Mouse (Mus musculus): ENCODE measurements around the gene Prss40. TPM values are rescaled to one million over a fixed set of nuclear protein-coding genes. Genes with fewer than 3 reads are reported as not detected.
"Not testable (repeated sequence)": the region's sequence is repeated elsewhere in the genome, so short reads cannot be mapped to it uniquely, and the experiment has no call there.

The Prss40 gene
- polyA plus RNA-seq, 1 experiment: not detected

DNA sequence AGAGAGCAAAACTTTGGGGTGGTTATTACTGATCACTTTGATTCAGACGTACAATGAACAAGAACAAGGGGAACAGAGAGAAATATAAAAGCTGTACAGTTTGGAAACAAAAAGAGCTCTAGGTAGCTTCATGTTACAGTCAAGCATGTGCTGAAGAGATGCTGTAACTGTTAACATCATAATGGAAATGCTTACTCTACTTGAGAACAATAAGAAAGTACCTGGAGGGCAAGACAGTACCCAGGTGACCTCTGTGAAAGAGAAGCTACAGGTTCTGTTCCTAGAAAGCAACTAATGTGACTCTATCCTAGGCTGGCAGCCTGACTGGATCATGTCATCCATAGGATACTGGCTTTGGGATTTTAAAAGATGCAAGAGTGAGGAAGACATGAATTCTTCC lies 13.7 kb downstream of the Prss40 start:
- Histone ChIP-seq H3K9ac (ENCODE audit: low read depth, poor library complexity, severe bottlenecking) (no peak overlapping the region), H3K36me3 (ENCODE audit: control insufficient read depth, insufficient read depth, low read length, poor library complexity, severe bottlenecking) (no peaks in the 10 kb centered on the region), H3K4me1 (ENCODE audit: control insufficient read depth, insufficient read depth, low read length) (peaks cover 1% of the 10 kb centered on the region), H3K9me3 (replicated peaks; ENCODE audit: control insufficient read depth, insufficient read depth, low read length, poor library complexity, severe bottlenecking) (no peaks in the 10 kb centered on the region), H3K27me3 (ENCODE audit: control insufficient read depth, insufficient read depth, low read length, poor library complexity, severe bottlenecking) (no peaks in the 10 kb centered on the region), H3K4me3 (ENCODE audit: low read depth, low read length) (no peak overlapping the region), H3K27ac (ENCODE audit: insufficient read depth, low read length) (no peak overlapping the region)
- TF ChIP-seq EP300 (IDR thresholded peaks at IDR 0.05; ENCODE audit: insufficient read depth, low read depth, low read length): no peak
- TF ChIP-seq POLR2A (IDR thresholded peaks at IDR 0.05; ENCODE audit: insufficient read depth, low read length): no peak
- TF ChIP-seq CTCF (IDR thresholded peaks at IDR 0.05; ENCODE audit: low read depth, low read length): no peak

DNA sequence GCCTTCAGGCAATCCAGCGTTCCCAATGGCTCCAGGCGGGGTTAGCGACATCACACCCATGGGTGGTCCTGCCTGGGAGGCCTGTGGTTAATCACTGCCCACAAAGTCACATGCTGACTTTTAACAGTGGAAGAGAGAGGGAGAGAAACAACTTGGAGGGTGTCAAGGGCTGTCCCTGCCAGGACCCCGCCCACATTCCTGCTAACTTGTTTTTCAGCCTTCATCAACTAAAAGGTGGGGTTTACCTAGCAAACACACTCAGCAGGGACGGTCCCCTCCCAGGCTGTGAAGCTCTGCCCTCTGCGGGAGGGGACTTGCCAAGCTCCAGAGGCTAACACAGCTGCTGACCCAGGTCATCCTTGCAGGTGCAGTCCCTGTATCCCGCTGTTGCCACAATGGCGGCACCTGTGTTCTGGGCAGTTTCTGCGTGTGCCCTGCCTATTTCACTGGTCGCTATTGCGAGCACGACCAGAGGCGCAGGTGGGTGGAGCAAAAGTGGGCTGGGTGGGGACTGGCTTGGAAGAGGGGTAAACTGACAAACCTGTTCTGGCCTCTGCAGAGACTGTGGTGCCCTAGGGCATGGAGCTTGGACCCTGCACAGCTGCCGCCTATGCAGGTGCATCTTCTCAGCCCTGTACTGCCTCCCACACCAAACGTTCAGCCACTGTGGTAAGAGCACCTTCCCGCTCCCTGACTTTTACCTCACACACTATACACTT lies 23.8 kb downstream of the Prss40 start:
- H3K4me3 ChIP-seq (ENCODE audit: low read depth, low read length): peak overlapping the region; percentile 29

DNA sequence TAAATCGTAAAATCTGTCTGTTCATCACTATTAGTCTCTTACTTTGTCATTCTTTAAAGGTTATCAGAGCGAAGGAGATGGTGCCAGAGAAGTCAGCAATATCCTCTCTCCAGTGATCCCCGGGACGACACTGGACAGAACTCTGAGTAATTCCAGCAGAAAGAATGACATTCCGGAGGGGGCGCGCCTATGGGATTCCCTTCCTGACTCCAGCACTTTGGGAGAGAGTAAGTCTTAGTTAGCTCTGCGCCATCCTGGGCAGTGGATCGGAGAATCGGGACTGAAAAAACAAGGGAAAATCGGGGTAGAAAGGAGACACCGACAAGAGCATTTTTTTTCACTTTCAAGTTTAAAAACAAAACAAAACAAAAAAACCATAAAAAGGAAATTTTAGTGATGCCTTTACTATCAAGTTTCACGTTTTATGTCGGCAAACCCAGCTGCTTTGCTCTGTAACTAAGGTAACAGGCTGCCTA lies 24.4 kb downstream of the Prss40 start:
- H3K9ac ChIP-seq (ENCODE audit: low read depth, poor library complexity, severe bottlenecking): no peak overlapping the region
- no peaks in the 10 kb centered on the region for H3K9me3 ChIP-seq (replicated peaks; ENCODE audit: control insufficient read depth, insufficient read depth, low read length, poor library complexity, severe bottlenecking)
- H3K27me3 ChIP-seq (ENCODE audit: control insufficient read depth, insufficient read depth, low read length, poor library complexity, severe bottlenecking): no peaks in the 10 kb centered on the region
- H3K4me3 ChIP-seq (ENCODE audit: low read depth, low read length): peak overlapping the region; percentile 29
- no peak overlapping the region for H3K27ac ChIP-seq (ENCODE audit: insufficient read depth, low read length)
- H3K36me3 ChIP-seq (ENCODE audit: control insufficient read depth, insufficient read depth, low read length, poor library complexity, severe bottlenecking): no peaks in the 10 kb centered on the region
- H3K4me1 ChIP-seq (ENCODE audit: control insufficient read depth, insufficient read depth, low read length): peaks cover 3% of the 10 kb centered on the region
- no peak for TF ChIP-seq EP300 (IDR thresholded peaks at IDR 0.05; ENCODE audit: insufficient read depth, low read depth, low read length)
- TF ChIP-seq CTCF (IDR thresholded peaks at IDR 0.05; ENCODE audit: low read depth, low read length): no peak
- no peak for TF ChIP-seq POLR2A (IDR thresholded peaks at IDR 0.05; ENCODE audit: insufficient read depth, low read length)

More for the DNA sequence above, 23.8 kb downstream of the Prss40 start:
- no peaks in the 10 kb centered on the region for H3K27me3 ChIP-seq (ENCODE audit: control insufficient read depth, insufficient read depth, low read length, poor library complexity, severe bottlenecking)
- no peaks in the 10 kb centered on the region for H3K36me3 ChIP-seq (ENCODE audit: control insufficient read depth, insufficient read depth, low read length, poor library complexity, severe bottlenecking)
- H3K9ac ChIP-seq (ENCODE audit: low read depth, poor library complexity, severe bottlenecking): no peak overlapping the region
- H3K9me3 ChIP-seq (replicated peaks; ENCODE audit: control insufficient read depth, insufficient read depth, low read length, poor library complexity, severe bottlenecking): no peaks in the 10 kb centered on the region
- no peak overlapping the region for H3K27ac ChIP-seq (ENCODE audit: insufficient read depth, low read length)
- H3K4me1 ChIP-seq (ENCODE audit: control insufficient read depth, insufficient read depth, low read length): peaks cover 3% of the 10 kb centered on the region
- TF ChIP-seq CTCF (IDR thresholded peaks at IDR 0.05; ENCODE audit: low read depth, low read length) (no peak), EP300 (IDR thresholded peaks at IDR 0.05; ENCODE audit: insufficient read depth, low read depth, low read length) (peak; percentile 71; the same call in 1 of the 2 replicates)

DNA sequence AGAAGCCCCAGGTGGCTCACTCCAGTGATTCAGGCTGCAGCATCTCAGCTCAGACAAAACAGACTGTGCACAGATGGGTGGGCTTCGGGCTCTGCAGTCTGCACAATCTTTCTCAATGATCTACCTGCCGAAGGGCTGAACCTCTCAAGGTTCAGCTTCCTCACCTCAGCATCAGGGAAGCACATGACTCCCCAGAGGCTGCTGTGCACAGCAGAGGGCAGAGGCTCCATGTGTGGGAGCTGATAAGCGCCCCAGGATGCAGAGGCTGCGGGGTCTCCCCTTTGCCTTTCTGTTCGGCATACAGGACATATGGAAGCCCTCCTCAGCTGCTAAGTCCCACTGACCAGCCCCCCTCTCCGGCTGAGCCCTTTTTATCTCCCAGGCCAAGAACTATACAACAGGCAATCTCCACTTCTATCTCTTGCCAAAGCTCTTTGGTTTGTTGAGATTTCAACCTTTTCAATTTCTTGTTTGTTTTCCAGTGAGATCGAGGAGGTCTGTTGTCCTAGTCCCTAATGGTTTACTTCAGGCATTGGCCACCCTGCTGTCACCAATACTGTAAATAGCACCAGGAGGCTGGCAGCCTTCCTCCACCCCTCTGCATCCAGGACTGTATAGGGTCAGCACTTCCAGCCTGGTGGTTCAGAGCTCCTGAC lies 25.6 kb downstream of the Prss40 start, which contains the start of gene Cfc1:
Cfc1 (plus strand) TSS at position 606 of the 656 bp plus-strand sequence.
- not testable (repeated sequence) for H3K9ac ChIP-seq (ENCODE audit: low read depth, poor library complexity, severe bottlenecking); H3K9me3 ChIP-seq (replicated peaks; ENCODE audit: control insufficient read depth, insufficient read depth, low read length, poor library complexity, severe bottlenecking); H3K36me3 ChIP-seq (ENCODE audit: control insufficient read depth, insufficient read depth, low read length, poor library complexity, severe bottlenecking); H3K27ac ChIP-seq (ENCODE audit: insufficient read depth, low read length); H3K27me3 ChIP-seq (ENCODE audit: control insufficient read depth, insufficient read depth, low read length, poor library complexity, severe bottlenecking); H3K4me1 ChIP-seq (ENCODE audit: control insufficient read depth, insufficient read depth, low read length); H3K4me3 ChIP-seq (ENCODE audit: low read depth, low read length)

DNA sequence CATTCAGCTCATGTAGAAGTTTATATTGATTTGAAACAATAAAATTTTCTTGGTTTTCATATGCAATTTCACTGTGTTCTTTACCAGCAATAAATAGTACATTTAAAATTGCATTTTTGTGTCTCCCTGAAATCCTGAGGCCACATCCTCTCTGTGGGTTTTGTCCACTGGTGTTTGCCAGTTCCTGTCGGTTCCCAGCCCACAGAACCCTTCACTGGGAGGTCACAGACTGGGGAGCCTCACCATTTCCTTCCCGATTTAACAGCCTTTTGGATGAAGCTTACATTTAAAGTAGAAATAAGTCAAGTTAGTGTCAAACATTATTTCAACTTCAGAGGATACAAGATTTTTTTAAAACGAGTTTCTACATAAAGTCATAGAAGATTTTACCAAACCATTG lies 26.2 kb downstream of the Prss40 start:
- H3K27me3 ChIP-seq (ENCODE audit: control insufficient read depth, insufficient read depth, low read length, poor library complexity, severe bottlenecking); H3K4me1 ChIP-seq (ENCODE audit: control insufficient read depth, insufficient read depth, low read length); H3K4me3 ChIP-seq (ENCODE audit: low read depth, low read length); H3K27ac ChIP-seq (ENCODE audit: insufficient read depth, low read length); H3K9me3 ChIP-seq (replicated peaks; ENCODE audit: control insufficient read depth, insufficient read depth, low read length, poor library complexity, severe bottlenecking); H3K36me3 ChIP-seq (ENCODE audit: control insufficient read depth, insufficient read depth, low read length, poor library complexity, severe bottlenecking); H3K9ac ChIP-seq (ENCODE audit: low read depth, poor library complexity, severe bottlenecking): not testable (repeated sequence)

DNA sequence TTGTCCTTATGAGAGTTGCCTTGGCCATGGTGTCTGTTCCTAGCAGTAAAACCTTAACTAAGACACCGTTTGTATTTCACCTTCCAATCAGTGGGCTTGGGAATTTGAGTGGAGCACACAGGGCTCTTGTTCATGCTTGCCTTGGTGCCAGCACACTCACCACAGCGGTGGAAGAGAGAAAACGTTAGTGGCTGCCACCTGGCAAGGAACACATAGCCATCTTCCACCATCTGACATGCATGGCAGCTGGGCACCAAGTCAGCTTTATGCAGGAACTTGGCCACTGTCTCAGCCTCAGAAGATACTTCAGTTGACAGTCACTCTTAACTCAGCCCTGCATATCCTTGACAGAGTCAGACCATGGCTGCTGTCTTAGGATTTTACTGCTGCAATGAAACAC lies 37.1 kb downstream of the Prss40 start:
- no peak overlapping the region for H3K9ac ChIP-seq (ENCODE audit: low read depth, poor library complexity, severe bottlenecking)
- H3K9me3 ChIP-seq (replicated peaks; ENCODE audit: control insufficient read depth, insufficient read depth, low read length, poor library complexity, severe bottlenecking): 0 out of 2 replicates have a peak, but pooled peaks cover 3% of the 10 kb centered on the region
- H3K4me3 ChIP-seq (ENCODE audit: low read depth, low read length): no peak overlapping the region
- no peak overlapping the region for H3K27ac ChIP-seq (ENCODE audit: insufficient read depth, low read length)
- no peaks in the 10 kb centered on the region for H3K4me1 ChIP-seq (ENCODE audit: control insufficient read depth, insufficient read depth, low read length)
- H3K27me3 ChIP-seq (ENCODE audit: control insufficient read depth, insufficient read depth, low read length, poor library complexity, severe bottlenecking): no peaks in the 10 kb centered on the region
- no peak for TF ChIP-seq EP300 (IDR thresholded peaks at IDR 0.05; ENCODE audit: insufficient read depth, low read depth, low read length)
- no peak for TF ChIP-seq POLR2A (IDR thresholded peaks at IDR 0.05; ENCODE audit: insufficient read depth, low read length)
- no peaks in the 10 kb centered on the region for H3K36me3 ChIP-seq (ENCODE audit: control insufficient read depth, insufficient read depth, low read length, poor library complexity, severe bottlenecking)

Measured in ES-Bruce4 (cell line).